Mouse (Mus musculus) G1E (cell line): ENCODE measurements around the gene Zfp574. TPM values are rescaled to one million over a fixed set of nuclear protein-coding genes. Genes with fewer than 3 reads are reported as not detected.

Experiments
- ATAC-seq: 2 replicates; pipeline ENCODE4 v1.8.0; 2016; ENCODE audit warnings: mild to moderate bottlenecking; ENCODE audit not compliant: insufficient number of reproducible peaks, poor library complexity, low FRiP score, severe bottlenecking; ENCODE audit errors: extremely low read depth
- DNase-seq: peaks from one replicate; pipeline ENCODE4 v3.0.0; 2012; ENCODE audit warnings: low spot score
- H3K27me3 ChIP-seq: 2 replicates; pipeline ENCODE4 v1.6.1; 2012; ENCODE audit warnings: mild to moderate bottlenecking, low read length, inconsistent platforms; ENCODE audit not compliant: insufficient read depth
- H3K36me3 ChIP-seq: replicated peaks from 2 replicates; pipeline ENCODE3; 2012; ENCODE audit warnings: mild to moderate bottlenecking, inconsistent platforms
- H3K4me1 ChIP-seq: 2 replicates; pipeline ENCODE4 v1.6.1; 2012; ENCODE audit warnings: low read depth, low read length, inconsistent platforms, mixed read lengths; ENCODE audit not compliant: insufficient read depth
- H3K4me3 ChIP-seq: 2 replicates; pipeline ENCODE4 v1.5.1; 2012; ENCODE audit warnings: low read depth, mild to moderate bottlenecking, inconsistent platforms, low read length, moderate library complexity, mixed read lengths
- H3K9me3 ChIP-seq: replicated peaks from 2 replicates; pipeline ENCODE4 v1.6.1; 2012; ENCODE audit warnings: inconsistent platforms
- CTCF ChIP-seq: IDR thresholded peaks from 2 replicates; pipeline ENCODE4 v1.5.1; 2012; ENCODE audit warnings: low read depth, low read length, inconsistent platforms, mixed read lengths
- GATA1 ChIP-seq: IDR thresholded peaks from 2 replicates; pipeline ENCODE4 v1.6.1; 2012; ENCODE audit warnings: borderline replicate concordance, low read length, inconsistent platforms, mixed read lengths
- GATA2 ChIP-seq: IDR thresholded peaks from 2 replicates; pipeline ENCODE4 v1.6.1; 2012; ENCODE audit warnings: low read depth, low read length, inconsistent platforms, borderline replicate concordance
- POLR2AphosphoS5 ChIP-seq: IDR thresholded peaks from 2 replicates; pipeline ENCODE4 v1.6.1; 2012; ENCODE audit warnings: low read depth, low read length, inconsistent platforms; ENCODE audit not compliant: insufficient replicate concordance
- TAL1 ChIP-seq: conservative IDR thresholded peaks from 2 replicates; pipeline ENCODE4 v1.6.1; 2012; ENCODE audit warnings: low read depth, low read length, inconsistent platforms, mixed read lengths
- polyA plus RNA-seq: library from polyadenylated mRNA; stranded (reverse); fragments of >175 nt; gene quantifications from 2 replicates; pipeline ENCODE4 v1.2.3, GENCODE M21; 2012
- total RNA-seq, 2 experiments: library from RNA; stranded (forward) in 1 of 2; stranded (reverse) in 1 of 2; fragments of 200-1000 nt in 1 of 2; fragments of >200 nt in 1 of 2; fragmentation: Nextera tagmentation in 1 of 2; gene quantifications; 2 replicates each; pipeline ENCODE4 v1.2.3; 2014 to 2017

Zfp574 gene
- total and polyA plus RNA-seq, 3 experiments, result 15.4 to 66.3 (median 31.5) TPM

DNA sequence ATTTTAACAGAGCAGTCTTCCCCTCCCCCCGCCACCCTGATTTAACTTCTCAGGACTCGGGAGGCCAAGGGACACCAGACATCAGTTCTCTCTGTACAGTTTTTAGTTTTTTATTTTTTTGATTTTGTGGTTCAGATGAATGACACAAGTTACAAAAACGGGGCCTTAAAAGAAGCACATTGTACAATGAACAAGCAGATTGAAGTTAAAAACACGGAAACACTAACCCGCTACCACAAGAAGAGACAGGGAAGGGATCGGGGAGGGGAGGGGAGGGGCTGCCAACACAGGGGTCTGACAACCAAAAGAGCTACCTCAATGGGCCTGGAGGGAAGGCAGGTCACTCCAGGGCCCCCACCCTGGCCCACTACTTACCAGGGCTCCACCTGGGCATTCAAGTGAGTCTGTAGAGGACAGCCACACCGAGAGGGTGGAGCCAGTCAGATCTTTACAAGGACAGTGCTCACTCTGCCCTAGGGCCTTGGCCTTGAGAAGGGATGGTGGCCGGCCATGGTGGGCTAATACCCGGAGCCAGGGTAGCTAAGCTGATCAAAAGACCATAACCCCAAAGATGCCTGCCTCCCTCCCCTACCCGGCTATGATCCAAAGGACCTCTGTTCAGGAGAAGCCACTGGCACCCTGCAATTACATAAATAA, 15.0 kb downstream of the Zfp574 start:
- no peak for DNase-seq
- TF ChIP-seq GATA1, result no peak
- TF ChIP-seq TAL1, result no peak
- ATAC-seq, result no peak
- Histone ChIP-seq H3K9me3 (no peaks in the 10 kb centered on the region), H3K27me3 (peaks cover 13% of the 10 kb centered on the region; the same call in 1 of the 2 replicates), H3K36me3 (peaks cover 50% of the 10 kb centered on the region), H3K4me1 (peaks cover 43% of the 10 kb centered on the region), H3K4me3 (no peak overlapping the region)

GRCm38 (mm10) chr7:25087972-25088371, 15.6 kb downstream of the Zfp574 start:
- ATAC-seq (no peak), DNase-seq (no peak)
- TF ChIP-seq GATA1 (no peak), POLR2AphosphoS5 (no peak), GATA2 (no peak), TAL1 (no peak), CTCF (no peak)
- Histone ChIP-seq H3K4me3 (no peak overlapping the region), H3K9me3 (no peaks in the 10 kb centered on the region), H3K4me1 (peaks cover 37% of the 10 kb centered on the region), H3K27me3 (peaks cover 19% of the 10 kb centered on the region), H3K36me3 (peaks cover 44% of the 10 kb centered on the region)

GRCm38 (mm10) chr7:25088531-25088930, 16.2 kb downstream of the Zfp574 start:
- TF ChIP-seq POLR2AphosphoS5, result no peak
- TF ChIP-seq TAL1, result no peak
- TF ChIP-seq CTCF, result no peak
- TF ChIP-seq GATA2, result no peak
- DNase-seq, result no peak
- Histone ChIP-seq H3K36me3 (peaks cover 38% of the 10 kb centered on the region), H3K27me3 (peaks cover 24% of the 10 kb centered on the region), H3K4me1 (peaks cover 32% of the 10 kb centered on the region), H3K4me3 (no peak overlapping the region), H3K9me3 (no peaks in the 10 kb centered on the region)
- ATAC-seq, result no peak

DNA sequence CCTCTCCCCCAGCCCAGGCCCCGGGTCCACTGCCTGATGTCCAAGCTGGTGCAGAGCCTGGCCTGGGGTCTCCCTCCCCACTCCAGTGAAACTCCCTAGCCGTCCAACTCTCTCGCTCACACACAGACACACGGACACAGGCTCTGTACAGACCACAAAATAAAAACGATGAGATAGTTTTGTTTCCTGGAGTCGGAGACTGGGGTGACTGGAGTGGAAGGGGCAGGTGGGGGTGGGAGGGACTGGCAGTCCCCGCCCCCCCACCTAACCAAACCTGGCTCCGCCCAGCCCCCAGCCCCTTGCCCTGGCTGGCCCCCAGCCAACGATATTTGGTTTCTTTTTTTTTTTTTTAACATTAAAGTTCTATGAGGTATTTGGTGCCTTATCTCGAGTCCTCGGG, 16.6 kb downstream of the Zfp574 start:
- Histone ChIP-seq H3K9me3 (no peaks in the 10 kb centered on the region), H3K4me1 (peaks cover 28% of the 10 kb centered on the region), H3K27me3 (peaks cover 25% of the 10 kb centered on the region), H3K4me3 (no peak overlapping the region), H3K36me3 (peaks cover 34% of the 10 kb centered on the region)
- no peak for DNase-seq
- TF ChIP-seq CTCF, result no peak
- no peak for TF ChIP-seq TAL1
- TF ChIP-seq POLR2AphosphoS5, result no peak
- TF ChIP-seq GATA1, result no peak
- TF ChIP-seq GATA2, result no peak
- ATAC-seq, result no peak

- Histone ChIP-seq H3K9me3 (no peaks in the 10 kb centered on the region), H3K27me3 (peaks cover 30% of the 10 kb centered on the region), H3K4me1 (peaks cover 20% of the 10 kb centered on the region), H3K4me3 (no peak overlapping the region), H3K36me3 (peaks cover 25% of the 10 kb centered on the region)
- TF ChIP-seq POLR2AphosphoS5, result no peak
- no peak for TF ChIP-seq GATA2
- TF ChIP-seq GATA1, result no peak
- TF ChIP-seq TAL1, result no peak
- no peak for TF ChIP-seq CTCF
- ATAC-seq (no peak), DNase-seq (no peak)
Observed at GRCm38 (mm10) chr7:25089875-25090274, 17.5 kb downstream of the Zfp574 start.

DNA sequence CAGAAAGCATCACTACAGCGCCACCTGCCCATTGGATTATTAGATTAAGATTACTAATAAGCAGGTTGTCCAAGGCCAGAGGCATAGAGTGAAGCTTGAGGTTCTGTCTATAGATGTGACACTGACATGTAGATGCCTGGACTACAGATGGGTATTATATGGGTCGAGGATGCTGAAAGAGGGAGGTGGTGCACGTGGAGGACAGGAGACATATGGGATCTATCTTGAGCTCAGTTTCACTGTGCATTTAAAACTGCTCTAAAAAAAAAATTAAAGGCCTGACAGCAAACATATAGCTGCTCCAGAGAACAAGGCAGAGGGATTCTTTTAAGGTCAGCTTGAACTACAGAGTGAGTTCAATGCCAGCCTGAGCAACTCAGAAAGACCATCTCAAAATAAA, 25.8 kb downstream of the Zfp574 start:
- TF ChIP-seq GATA1 (no peak), TAL1 (no peak), CTCF (no peak), GATA2 (no peak), POLR2AphosphoS5 (no peak)
- DNase-seq (no peak), ATAC-seq (no peak)
- Histone ChIP-seq H3K4me1 (no peaks in the 10 kb centered on the region; the same call in 1 of the 2 replicates), H3K9me3 (no peaks in the 10 kb centered on the region), H3K4me3 (no peak overlapping the region), H3K36me3 (no peaks in the 10 kb centered on the region), H3K27me3 (peaks cover 39% of the 10 kb centered on the region)

DNA sequence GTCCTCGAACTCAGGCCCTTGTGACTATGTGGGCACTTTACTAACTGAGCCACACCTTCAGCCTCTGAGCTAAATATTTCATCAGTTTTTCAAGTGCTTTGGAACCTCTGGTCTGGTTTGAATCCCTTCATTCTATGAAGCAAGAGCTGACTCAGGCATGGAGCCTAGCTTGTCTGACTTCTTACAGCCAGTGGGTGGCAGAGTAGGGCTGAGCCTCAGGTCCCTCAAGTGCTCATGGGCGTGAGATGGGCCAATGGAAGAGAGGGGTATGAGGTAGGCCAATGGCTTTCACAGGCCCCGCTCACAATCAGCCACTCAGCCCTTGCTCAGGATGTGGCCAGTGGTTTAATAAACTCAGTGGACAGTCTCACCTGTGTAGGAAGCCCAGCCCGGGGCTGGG, 27.2 kb downstream of the Zfp574 start:
- ATAC-seq (no peak), DNase-seq (no peak)
- no peaks in the 10 kb centered on the region for H3K36me3 ChIP-seq
- H3K9me3 ChIP-seq, result no peaks in the 10 kb centered on the region
- no peaks in the 10 kb centered on the region for H3K4me1 ChIP-seq
- TF ChIP-seq POLR2AphosphoS5 (no peak), TAL1 (no peak), CTCF (no peak), GATA1 (no peak), GATA2 (no peak)
- no peak overlapping the region for H3K4me3 ChIP-seq
- H3K27me3 ChIP-seq, result peaks cover 42% of the 10 kb centered on the region
